Mouse (Mus musculus): ENCODE data around the gene Nanos2. TPM values are rescaled to one million over a fixed set of nuclear protein-coding genes. Genes with fewer than 3 reads are reported as not detected.

The Nanos2 gene
- polyA plus RNA-seq, 1 experiment from 2014 or later, result not detected

Other genes starting within 250 kb of the Nanos2 start
- not detected in 2 replicates for gene Psg19, start 188.9 kb upstream of the Nanos2 start, polyA plus RNA-seq (2016; fragmentation: Nextera tagmentation; extraction: Ambion mirVana)
- gene Psg17, start 165.8 kb upstream of the Nanos2 start, polyA plus RNA-seq (2016; fragmentation: Nextera tagmentation; extraction: Ambion mirVana), result not detected in 2 replicates
- gene Mill2, start 147.4 kb upstream of the Nanos2 start, polyA plus RNA-seq (2016; fragmentation: Nextera tagmentation; extraction: Ambion mirVana), result 0.17 and 0.31 TPM in 2 replicates
- 0.83 and 0.96 TPM in 2 replicates for gene Pglyrp1, start 116.1 kb upstream of the Nanos2 start, polyA plus RNA-seq (2016; fragmentation: Nextera tagmentation; extraction: Ambion mirVana)
- 23.3 and 24.0 TPM in 2 replicates for gene Ccdc61, start 77.0 kb upstream of the Nanos2 start, polyA plus RNA-seq (2016; fragmentation: Nextera tagmentation; extraction: Ambion mirVana)
- 0.60 and 0.64 TPM in 2 replicates for gene Nova2, start 61.5 kb upstream of the Nanos2 start, polyA plus RNA-seq (2016; fragmentation: Nextera tagmentation; extraction: Ambion mirVana)
- 2.7 and 3.0 TPM in 2 replicates for gene Mypop, start 3.8 kb downstream of the Nanos2 start, polyA plus RNA-seq (2016; fragmentation: Nextera tagmentation; extraction: Ambion mirVana)
- 21.3 and 22.8 TPM in 2 replicates for gene Irf2bp1, start 16.6 kb downstream of the Nanos2 start, polyA plus RNA-seq (2016; fragmentation: Nextera tagmentation; extraction: Ambion mirVana)
- 0.37 TPM in 1 of 2 replicates, not detected in the other for gene Foxa3, start 36.1 kb downstream of the Nanos2 start, polyA plus RNA-seq (2016; fragmentation: Nextera tagmentation; extraction: Ambion mirVana)
- 33.2 TPM in 2 replicates for gene Sympk, start 37.0 kb downstream of the Nanos2 start, polyA plus RNA-seq (2016; fragmentation: Nextera tagmentation; extraction: Ambion mirVana)
- not detected in 2 replicates for gene Rsph6a, start 67.3 kb downstream of the Nanos2 start, polyA plus RNA-seq (2016; fragmentation: Nextera tagmentation; extraction: Ambion mirVana)
- 15.4 and 15.5 TPM in 2 replicates for gene Dmwd, start 88.8 kb downstream of the Nanos2 start, polyA plus RNA-seq (2016; fragmentation: Nextera tagmentation; extraction: Ambion mirVana)
- gene Dmpk, start 96.4 kb downstream of the Nanos2 start, polyA plus RNA-seq (2016; fragmentation: Nextera tagmentation; extraction: Ambion mirVana), result 16.4 and 17.2 TPM in 2 replicates
- gene Six5, start 107.2 kb downstream of the Nanos2 start, polyA plus RNA-seq (2016; fragmentation: Nextera tagmentation; extraction: Ambion mirVana), result 7.1 and 7.2 TPM in 2 replicates
- gene Gm4969, start 131.0 kb downstream of the Nanos2 start, polyA plus RNA-seq (2016; fragmentation: Nextera tagmentation; extraction: Ambion mirVana), result 2.2 TPM in 2 replicates
- gene Fbxo46, start 132.5 kb downstream of the Nanos2 start, polyA plus RNA-seq (2016; fragmentation: Nextera tagmentation; extraction: Ambion mirVana), result 10.2 and 11.2 TPM in 2 replicates
- 10.0 TPM in 2 replicates for gene Qpctl, start 161.9 kb downstream of the Nanos2 start, polyA plus RNA-seq (2016; fragmentation: Nextera tagmentation; extraction: Ambion mirVana)
- 101 TPM in 2 replicates for gene Snrpd2, start 162.3 kb downstream of the Nanos2 start, polyA plus RNA-seq (2016; fragmentation: Nextera tagmentation; extraction: Ambion mirVana)
- gene Gipr, start 178.7 kb downstream of the Nanos2 start, polyA plus RNA-seq (2016; fragmentation: Nextera tagmentation; extraction: Ambion mirVana), result 8.0 and 9.7 TPM in 2 replicates
- gene Eml2, start 189.0 kb downstream of the Nanos2 start, polyA plus RNA-seq (2016; fragmentation: Nextera tagmentation; extraction: Ambion mirVana), result 17.7 and 18.2 TPM in 2 replicates
- gene Gpr4, start 225.1 kb downstream of the Nanos2 start, polyA plus RNA-seq (2016; fragmentation: Nextera tagmentation; extraction: Ambion mirVana), result 0.97 and 1.1 TPM in 2 replicates
- 37.0 and 38.4 TPM in 2 replicates for gene Opa3, start 240.9 kb downstream of the Nanos2 start, polyA plus RNA-seq (2016; fragmentation: Nextera tagmentation; extraction: Ambion mirVana)

Data from heart, embryonic 12.5 days (tissue).